Mouse (Mus musculus): ENCODE measurements at regions not wholly inside any gene's neighbourhood (a gene's known extent, or its start where the extent isn't known, plus 50 kb on each side); places are given as distances from the start of the nearest gene placed in this dataset.

DNA sequence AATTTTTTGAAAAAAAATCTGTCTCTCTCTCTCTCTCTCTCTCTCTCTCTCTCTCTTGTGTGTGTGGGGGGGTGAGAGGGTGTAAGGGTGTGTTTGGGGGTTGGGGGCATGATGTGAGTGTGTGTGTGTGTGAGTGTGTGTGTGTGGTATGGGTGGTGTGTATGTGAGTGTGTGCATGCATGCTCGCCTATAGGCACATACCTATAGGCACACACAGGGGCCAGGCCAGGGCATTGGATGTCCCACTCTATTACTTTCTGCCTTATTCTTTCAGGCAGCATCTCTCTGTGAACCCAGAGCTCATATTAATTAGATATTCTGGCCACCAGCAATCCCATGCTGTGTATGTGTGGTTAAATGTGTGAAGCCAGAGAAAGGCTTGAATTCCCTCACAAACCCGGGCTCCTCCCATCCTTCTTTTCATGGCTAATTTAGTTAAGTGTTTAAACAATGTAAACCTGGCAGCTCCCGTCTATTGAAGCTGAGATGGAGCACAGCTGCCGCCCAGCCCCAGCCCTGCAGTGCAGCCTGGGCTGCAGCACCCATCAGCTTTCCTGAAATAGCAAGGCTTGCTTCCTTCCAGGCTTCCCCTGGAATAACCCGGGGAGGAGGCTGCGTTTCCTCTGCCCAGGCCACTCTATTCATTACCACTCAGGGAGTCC lies 288.8 kb upstream of the Zfp637 start:
- no peak for DNase-seq (ENCODE audit: inconsistent age in 2 of 2, low spot score in 1 of 2)

DNA sequence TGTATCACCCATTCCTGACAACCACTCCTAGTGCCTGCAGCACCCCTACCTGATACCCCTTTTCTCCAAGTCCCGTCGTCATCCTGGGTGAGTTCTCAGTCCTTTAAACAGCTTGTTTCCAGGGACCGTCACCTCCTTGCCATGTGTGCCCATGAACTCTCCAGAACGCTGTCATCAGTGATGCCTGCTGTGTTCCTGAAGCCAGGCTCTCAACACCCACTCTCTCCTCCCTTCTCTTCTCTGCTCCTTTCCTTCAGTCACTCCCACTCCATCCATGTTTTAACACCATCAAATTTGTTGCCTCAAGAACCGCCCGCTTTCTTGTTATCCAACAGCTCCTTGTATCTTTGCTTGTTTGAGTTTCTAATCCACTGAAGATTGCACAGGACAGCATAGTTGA lies 277.8 kb upstream of the Zfp637 start:
- no peak for DNase-seq (ENCODE audit: inconsistent age in 2 of 2, low spot score in 1 of 2)

GRCm38 (mm10) chr6:117563704-117564103 lies 277.3 kb upstream of the Zfp637 start:
- no peak for DNase-seq (ENCODE audit: inconsistent age in 2 of 2, low spot score in 1 of 2)

GRCm38 (mm10) chr6:117566786-117567185 lies 274.2 kb upstream of the Zfp637 start:
- no peak for DNase-seq (ENCODE audit: inconsistent age in 2 of 2, low spot score in 1 of 2)

DNA sequence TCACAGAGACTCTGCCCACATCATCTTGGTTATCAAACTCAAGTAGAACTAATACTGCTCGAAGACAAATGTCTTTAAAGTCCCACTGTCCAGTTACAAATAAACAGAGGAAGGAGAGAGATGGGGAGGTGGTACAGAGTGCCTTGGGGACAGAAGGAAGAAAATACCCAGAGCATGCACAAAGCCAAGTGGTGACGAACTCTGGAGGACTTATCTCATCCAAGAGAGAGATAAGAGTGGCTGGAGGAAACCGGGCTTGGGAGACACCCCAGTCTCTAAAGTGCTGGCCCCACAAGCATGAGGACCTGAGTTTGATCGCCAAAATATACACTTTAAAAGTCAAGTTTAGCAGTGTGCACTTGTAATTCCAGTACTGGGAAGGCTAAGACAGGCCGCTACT lies 273.3 kb upstream of the Zfp637 start:
- DNase-seq (ENCODE audit: inconsistent age in 2 of 2, low spot score in 1 of 2): no peak

DNA sequence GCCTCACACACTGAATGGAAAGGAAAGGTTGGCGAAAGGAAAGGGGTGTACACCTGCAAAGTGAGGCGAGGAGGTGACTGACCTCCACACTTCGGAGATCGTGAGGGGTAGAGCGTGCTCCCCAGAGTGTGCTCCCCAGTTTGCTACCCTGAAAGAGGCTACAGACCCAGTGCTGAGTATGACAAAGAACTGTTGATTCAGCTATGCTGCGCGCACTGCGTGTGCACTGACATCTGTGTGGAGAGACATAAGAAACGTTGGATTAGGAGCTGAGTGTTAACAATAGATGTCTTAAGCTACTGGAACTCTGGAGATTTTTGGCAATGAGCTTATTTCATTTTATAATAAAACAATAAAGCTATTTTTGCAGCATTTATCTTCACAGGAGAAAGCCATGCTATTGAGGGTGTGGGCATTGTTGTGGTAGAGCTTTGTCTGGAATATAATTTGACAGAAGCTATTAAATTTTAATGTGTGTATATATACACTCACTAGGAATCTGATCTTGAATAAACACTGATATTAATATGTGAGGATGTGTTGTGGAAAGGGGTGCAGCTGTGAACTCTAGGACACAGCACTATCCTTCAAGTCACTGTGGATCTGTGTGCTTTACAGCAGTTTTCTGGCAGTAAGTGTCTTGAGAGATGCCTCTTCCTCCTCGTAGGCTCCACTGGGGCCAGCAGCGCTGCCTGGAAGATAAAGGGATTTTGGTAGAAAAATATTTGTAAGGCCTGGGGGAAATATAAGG lies 271.2 kb upstream of the Zfp637 start:
- no peak for DNase-seq (ENCODE audit: inconsistent age in 2 of 2, low spot score in 1 of 2)

DNA sequence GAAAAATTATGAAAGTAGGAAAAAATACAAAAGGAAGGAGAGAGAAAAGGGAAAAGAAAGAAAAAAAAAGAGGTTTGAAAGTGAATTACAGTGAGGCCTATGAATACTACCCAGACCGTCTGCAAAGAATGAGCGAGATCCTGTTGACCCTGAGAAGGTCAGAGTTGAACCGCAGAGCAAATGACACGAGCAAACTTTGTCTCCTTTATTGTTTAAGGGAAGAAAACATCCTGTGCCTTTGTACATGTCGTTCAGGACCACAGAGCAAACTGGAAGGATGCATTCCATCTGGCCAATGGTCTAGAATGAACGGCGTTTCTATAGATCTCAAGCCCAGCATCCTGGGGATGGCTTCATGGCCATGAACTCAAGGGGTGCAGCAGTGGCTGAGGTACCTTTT lies 270.6 kb upstream of the Zfp637 start:
- DNase-seq (ENCODE audit: inconsistent age in 2 of 2, low spot score in 1 of 2): no peak

- DNase-seq (ENCODE audit: inconsistent age in 2 of 2, low spot score in 1 of 2): no peak
These were observed 270.2 kb upstream of the Zfp637 start for GRCm38 (mm10) chr6:117570791-117571190.

DNA sequence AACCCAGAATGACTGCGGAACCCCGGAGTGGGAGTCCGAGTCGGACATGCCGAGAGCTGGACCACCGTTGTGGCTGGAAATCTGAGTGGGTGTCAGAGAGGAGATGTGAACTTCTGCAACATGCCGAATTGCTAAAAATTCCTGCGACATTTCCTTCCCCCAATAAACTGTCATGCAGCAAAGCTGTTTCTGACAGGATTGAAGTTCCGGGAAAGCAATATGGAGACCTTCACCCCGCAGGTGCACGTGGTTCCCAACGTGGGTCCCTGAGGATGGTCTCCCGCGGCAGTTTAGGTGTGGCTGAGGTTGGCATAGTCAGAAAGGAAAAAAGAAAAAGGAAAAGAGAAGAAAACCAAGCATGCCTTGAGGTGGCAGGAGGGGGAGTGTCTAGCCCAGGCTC lies 269.0 kb upstream of the Zfp637 start:
- DNase-seq (ENCODE audit: inconsistent age in 2 of 2, low spot score in 1 of 2): no peak

DNA sequence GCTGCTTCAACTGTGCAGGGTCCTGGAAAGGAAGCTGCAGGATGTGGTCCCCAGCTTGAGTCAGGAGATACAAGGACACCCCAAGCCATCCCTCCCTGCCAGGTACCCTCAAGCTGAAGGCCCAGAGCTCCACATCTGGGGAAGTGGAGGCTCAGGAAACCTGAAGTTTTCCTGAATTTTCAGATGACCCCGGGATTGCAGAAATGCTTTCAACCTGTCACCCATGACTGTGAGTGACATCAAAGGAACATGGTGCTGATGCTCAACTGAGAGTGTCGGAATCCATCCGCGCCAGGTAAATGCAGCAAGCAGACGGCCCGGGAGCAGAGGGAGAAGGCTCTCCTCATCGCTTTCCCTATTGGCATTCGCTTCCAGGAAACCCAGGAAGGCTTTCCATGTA lies 267.6 kb upstream of the Zfp637 start:
- no peak for DNase-seq (ENCODE audit: inconsistent age in 2 of 2, low spot score in 1 of 2)

GRCm38 (mm10) chr6:117574146-117574545 lies 266.8 kb upstream of the Zfp637 start:
- DNase-seq (ENCODE audit: inconsistent age in 2 of 2, low spot score in 1 of 2): no peak

GRCm38 (mm10) chr6:117575057-117575456 lies 265.9 kb upstream of the Zfp637 start:
- no peak for DNase-seq (ENCODE audit: inconsistent age in 2 of 2, low spot score in 1 of 2)

DNA sequence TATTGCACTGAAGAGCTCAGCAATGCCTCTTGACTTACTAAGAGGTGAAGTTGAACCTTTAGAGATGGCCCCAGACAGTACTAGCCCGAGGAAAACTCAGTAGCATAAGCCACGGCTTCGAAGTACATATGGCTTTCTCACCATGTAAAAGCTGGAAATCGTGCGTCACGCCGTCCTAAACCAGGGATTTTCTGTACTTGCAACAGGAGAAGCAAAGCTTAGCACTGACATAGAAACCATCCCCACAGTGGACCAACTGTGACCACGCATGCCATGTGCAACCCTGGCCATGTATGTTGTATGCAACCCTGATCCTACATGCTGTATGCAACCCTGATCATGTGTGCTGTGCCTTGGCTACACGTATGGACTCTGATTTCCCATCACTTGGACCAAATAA lies 265.0 kb upstream of the Zfp637 start:
- DNase-seq (ENCODE audit: inconsistent age in 2 of 2, low spot score in 1 of 2): no peak

DNA sequence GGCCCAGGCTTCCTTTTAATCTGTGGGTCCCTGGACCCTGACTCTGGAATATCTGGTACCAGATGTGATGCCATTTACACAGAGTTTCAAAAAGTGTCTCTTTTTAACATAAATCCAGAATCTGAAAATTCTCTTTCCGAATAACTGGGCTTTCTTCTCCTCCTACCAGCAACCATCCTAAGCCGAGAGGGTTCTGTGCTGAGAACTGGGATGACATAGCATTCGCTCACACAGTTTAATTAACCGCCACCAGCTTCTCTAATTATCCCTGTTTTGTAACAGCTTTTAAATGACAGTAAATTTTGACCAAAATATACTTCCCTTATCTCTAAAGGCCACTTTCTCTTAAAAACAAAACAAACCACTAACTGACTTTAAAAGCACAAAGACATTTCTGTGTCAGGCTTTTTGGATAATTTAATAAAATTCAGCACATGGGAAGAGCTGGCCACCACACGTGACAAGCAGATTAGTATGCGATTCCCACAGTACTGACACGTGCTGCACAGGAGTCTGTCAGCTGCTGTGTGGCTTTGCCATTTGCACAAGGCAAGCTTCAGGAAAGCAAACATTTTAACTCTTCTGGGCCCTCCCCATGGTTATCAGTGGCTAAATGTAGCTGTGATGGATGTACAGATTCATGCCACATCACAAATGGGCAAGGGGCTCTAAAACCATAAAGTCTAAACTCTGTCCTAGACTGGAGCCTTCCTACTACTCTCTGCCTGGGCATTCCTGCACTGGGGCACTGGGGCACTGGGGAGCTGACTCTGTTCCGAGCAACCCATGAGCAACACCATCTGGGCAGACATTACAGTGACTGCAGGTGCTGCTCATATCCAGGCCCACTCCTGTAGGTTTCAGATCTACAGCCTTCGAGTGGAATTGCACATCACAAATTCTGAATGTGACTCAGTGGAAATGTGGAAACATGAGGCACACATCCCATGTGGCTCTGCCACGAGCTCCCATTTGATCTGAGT lies 263.1 kb upstream of the Zfp637 start:
- no peak for DNase-seq (ENCODE audit: inconsistent age in 2 of 2, low spot score in 1 of 2)

- DNase-seq (ENCODE audit: inconsistent age in 2 of 2, low spot score in 1 of 2): no peak
These were observed 260.0 kb upstream of the Zfp637 start for GRCm38 (mm10) chr6:117580951-117581350.

- no peak for DNase-seq (ENCODE audit: inconsistent age in 2 of 2, low spot score in 1 of 2)
These were observed 257.9 kb upstream of the Zfp637 start for GRCm38 (mm10) chr6:117583121-117583520.

DNA sequence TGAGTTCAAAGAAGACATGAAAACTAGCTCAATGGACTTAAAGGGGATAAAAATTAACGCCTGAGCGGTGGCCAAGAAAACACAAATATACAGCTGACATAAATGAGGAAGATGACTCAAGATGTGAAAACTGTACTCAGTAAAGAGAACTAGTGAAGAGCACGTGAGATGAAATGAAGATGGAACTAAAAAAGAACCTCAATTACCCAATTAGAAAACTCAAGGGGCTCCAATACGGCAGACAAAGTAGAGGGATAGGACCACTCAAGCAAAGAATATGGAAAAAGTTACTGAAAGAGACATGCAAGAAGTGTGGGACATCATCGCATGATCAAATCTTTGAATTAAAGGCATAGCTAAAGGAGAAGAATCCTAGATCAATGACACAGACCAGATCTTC lies 256.4 kb upstream of the Zfp637 start:
- DNase-seq (ENCODE audit: inconsistent age in 2 of 2, low spot score in 1 of 2): no peak

DNA sequence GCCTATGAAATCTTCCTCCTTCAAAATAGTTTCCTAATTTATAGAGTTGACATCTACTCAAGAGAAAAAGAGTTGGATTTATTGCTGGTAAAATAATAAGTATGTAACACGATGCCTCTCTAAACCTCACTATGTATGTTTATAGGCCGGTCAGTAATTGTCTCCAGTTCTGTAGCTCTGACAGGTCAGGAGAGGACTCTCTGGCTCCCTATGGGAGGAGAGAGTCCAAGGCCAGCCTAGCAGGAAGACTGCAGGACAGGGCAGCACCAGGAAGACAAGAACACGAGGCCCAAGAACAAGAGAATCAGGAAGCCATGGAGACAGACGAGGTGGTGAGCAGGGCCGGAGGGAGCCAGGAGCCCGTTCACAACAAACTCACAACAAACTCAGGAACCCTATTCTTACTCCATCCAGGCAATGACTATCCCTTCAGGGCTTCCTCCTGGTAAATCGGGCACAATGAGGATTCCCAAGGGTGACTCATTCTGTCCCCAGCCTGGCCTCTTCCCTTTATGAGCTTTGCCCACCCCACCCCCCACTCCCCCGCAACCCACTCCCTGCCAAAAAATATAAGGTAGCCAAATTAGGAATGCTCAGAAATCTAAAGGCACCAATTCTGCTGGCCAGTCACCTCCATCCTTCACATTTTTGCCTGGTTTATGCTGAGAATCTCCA lies 244.7 kb upstream of the Zfp637 start:
- DNase-seq (ENCODE audit: inconsistent age in 2 of 2, low spot score in 1 of 2): no peak

GRCm38 (mm10) chr6:117604834-117605233 lies 236.1 kb upstream of the Zfp637 start:
- no peak for DNase-seq (ENCODE audit: inconsistent age in 2 of 2, low spot score in 1 of 2)

GRCm38 (mm10) chr6:117605685-117606084 lies 235.3 kb upstream of the Zfp637 start:
- peak in 1 of 2 experiments; percentile 34 for DNase-seq (ENCODE audit: inconsistent age in 2 of 2, low spot score in 1 of 2)

DNA sequence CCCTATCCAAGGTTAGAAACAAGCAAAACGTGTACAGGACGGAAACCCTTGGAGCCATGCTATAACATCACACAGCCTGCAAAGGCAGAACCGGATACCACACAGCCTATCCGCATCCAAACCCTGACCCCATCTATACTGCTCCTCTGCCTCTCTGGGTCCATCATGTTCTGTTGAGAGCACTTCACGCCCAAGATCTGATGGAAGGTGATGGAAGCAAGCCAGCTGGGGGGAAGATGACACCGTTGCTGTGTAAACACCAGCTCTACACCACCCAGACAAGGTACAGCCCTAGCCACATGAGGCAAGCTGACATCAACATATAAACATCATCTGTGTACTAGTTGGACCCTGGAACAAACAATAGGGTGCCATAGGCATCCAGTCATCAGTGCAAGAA lies 234.8 kb upstream of the Zfp637 start:
- DNase-seq (ENCODE audit: inconsistent age in 2 of 2, low spot score in 1 of 2): no peak
